Mouse (Mus musculus) ES-E14 (cell line): ENCODE results near the gene Rflna. TPM values are rescaled to one million over a fixed set of nuclear protein-coding genes. Genes with fewer than 3 reads are reported as not detected.

ENCODE experiments used
- DNase-seq: peaks from one replicate; pipeline ENCODE4 v3.0.0-alpha.2; 2013; ENCODE audit warnings: low read depth, low spot score
- H3K27ac ChIP-seq: 2 replicates; pipeline ENCODE4 v1.5.1; 2012; ENCODE audit warnings: low read depth, mild to moderate bottlenecking, low read length, moderate library complexity, mixed read lengths; ENCODE audit not compliant: poor library complexity, insufficient read depth, severe bottlenecking
- H3K36me3 ChIP-seq: 2 replicates; pipeline ENCODE4 v1.6.1; 2012; ENCODE audit warnings: mild to moderate bottlenecking, low read length, moderate library complexity, mixed read lengths; ENCODE audit not compliant: control insufficient read depth, poor library complexity, insufficient read depth, severe bottlenecking
- H3K4me1 ChIP-seq, 2 experiments: fragments of 150-350 bp in 1 of 2; sonication (generic) in 1 of 2; 2 replicates each; pipeline ENCODE4 v1.6.1; 2012; ENCODE audit warnings: low read length in 2 of 2, mild to moderate bottlenecking in 1 of 2, mixed read lengths in 1 of 2; ENCODE audit not compliant: control insufficient read depth in 2 of 2, insufficient read depth in 2 of 2, poor library complexity in 1 of 2
- H3K4me3 ChIP-seq, 2 experiments: fragments of 150-350 bp in 1 of 2; sonication (generic) in 1 of 2; 2 replicates each; pipeline ENCODE4 v1.5.1; 2012; ENCODE audit warnings: low read length in 2 of 2, low read depth in 1 of 2, mild to moderate bottlenecking in 1 of 2, mixed read lengths in 1 of 2; ENCODE audit not compliant: insufficient read depth in 1 of 2, poor library complexity in 1 of 2, severe bottlenecking in 1 of 2
- H3K9ac ChIP-seq: 2 replicates; pipeline ENCODE4 v1.6.1; 2012; ENCODE audit warnings: low read depth, mild to moderate bottlenecking, low read length, mixed read lengths; ENCODE audit not compliant: poor library complexity, insufficient read depth, severe bottlenecking
- H3K9me3 ChIP-seq: fragments of 150-350 bp; sonication (generic); 2 replicates; pipeline ENCODE4 v1.6.1; 2012; ENCODE audit warnings: low read depth, mild to moderate bottlenecking, low read length; ENCODE audit not compliant: control insufficient read depth, insufficient read depth
- CHD2 ChIP-seq: IDR thresholded peaks from 2 replicates; pipeline ENCODE4 v1.6.1; 2014; ENCODE audit warnings: mild to moderate bottlenecking, low read depth, low read length, inconsistent platforms
- HCFC1 ChIP-seq: IDR thresholded peaks from 2 replicates; pipeline ENCODE4 v1.6.1; 2012; ENCODE audit warnings: low read length, inconsistent platforms, borderline replicate concordance; ENCODE audit not compliant: insufficient read depth
- MAFK ChIP-seq: IDR thresholded peaks from 2 replicates; pipeline ENCODE4 v1.6.1; 2014; ENCODE audit warnings: mild to moderate bottlenecking, low read depth, low read length, inconsistent platforms; ENCODE audit not compliant: insufficient read depth
- ZC3H11A ChIP-seq: IDR thresholded peaks from 2 replicates; pipeline ENCODE4 v1.6.1; 2012; ENCODE audit warnings: low read depth, mild to moderate bottlenecking, inconsistent platforms, low read length, borderline replicate concordance
- ZNF384 ChIP-seq: IDR thresholded peaks from 2 replicates; pipeline ENCODE4 v1.6.1; 2012; ENCODE audit warnings: low read depth, low read length, inconsistent platforms
- in situ Hi-C, 2 experiments: fragments of 600-800 bp; cut with MboI; formaldehyde crosslinking; loops; one replicate each; pipeline ENCODE4 v1.15.1; 2025; ENCODE audit warnings: low sequenced_read_pairs in 2 of 2, inconsistent platforms in 1 of 2; ENCODE audit not compliant: unreplicated experiment in 2 of 2
- total RNA-seq: library from RNA; depleted of rRNA; stranded (reverse); fragments of 300-350 nt; gene quantifications from 2 replicates; pipeline ENCODE4 v1.2.3, GENCODE M21; 2012

Rflna gene
- total RNA-seq, 1 experiment: 1.5 TPM

DNA sequence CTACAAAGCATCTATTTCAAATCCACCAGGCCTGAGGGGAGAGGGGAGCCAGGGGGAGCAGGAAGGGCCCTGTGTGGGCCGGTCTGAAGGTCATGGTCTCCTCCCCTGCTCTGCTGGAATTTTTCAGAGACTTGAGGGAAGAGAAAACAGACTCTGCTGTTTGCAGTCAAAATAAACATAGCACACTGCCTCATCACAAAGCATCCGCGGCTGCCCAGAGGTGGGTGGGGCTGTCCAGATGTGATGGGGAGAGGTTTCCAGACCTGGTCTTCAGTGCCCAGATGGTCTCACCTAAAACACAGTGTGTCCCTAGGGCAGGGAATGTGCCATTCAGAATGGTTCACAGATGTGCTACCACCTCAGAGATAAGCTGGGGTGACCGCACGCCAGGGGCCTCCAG, 43.4 kb downstream of the Rflna start:
- DNase-seq: no peak
- in situ Hi-C loops: no loop called here
- Histone ChIP-seq H3K9ac (no peak overlapping the region), H3K4me3 (no peak overlapping the region), H3K27ac (no peak overlapping the region), H3K4me1 (no peaks in the 10 kb centered on the region), H3K36me3 (peaks cover 46% of the 10 kb centered on the region), H3K9me3 (no peaks in the 10 kb centered on the region)
- TF ChIP-seq ZNF384 (no peak), ZC3H11A (no peak), CHD2 (no peak), MAFK (no peak), HCFC1 (no peak)

DNA sequence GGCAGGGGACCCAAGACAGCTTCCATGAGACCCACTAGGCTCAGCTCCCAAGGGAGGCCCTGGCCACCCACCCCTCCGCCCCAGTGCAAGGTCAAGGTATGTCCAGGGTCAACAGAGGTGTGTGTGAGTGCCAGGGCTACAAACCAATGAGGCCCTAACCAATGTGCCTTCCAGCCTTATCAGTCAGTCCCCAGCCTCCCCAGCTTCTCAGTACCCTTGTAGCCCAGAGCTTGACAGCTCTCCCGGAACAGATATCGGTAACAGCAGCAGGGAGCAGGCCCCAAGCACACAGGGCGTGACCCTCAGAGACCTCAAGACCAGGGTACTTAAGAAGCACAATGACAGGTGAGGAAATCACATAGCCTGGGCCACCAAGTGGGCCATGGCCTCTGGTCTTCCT, 46.5 kb downstream of the Rflna start:
- H3K4me3 ChIP-seq: no peak overlapping the region
- H3K27ac ChIP-seq: no peak overlapping the region
- in situ Hi-C loops: no loop called here
- TF ChIP-seq CHD2: no peak
- TF ChIP-seq ZC3H11A: no peak
- TF ChIP-seq MAFK: no peak
- no peak for TF ChIP-seq ZNF384
- no peak for TF ChIP-seq HCFC1
- no peaks in the 10 kb centered on the region for H3K9me3 ChIP-seq
- DNase-seq: no peak
- no peak overlapping the region for H3K9ac ChIP-seq
- peaks cover 0 to 3% of the 10 kb centered on the region in 2 experiments; a peak in 1 of 4 replicates for H3K4me1 ChIP-seq
- peaks cover 47% of the 10 kb centered on the region for H3K36me3 ChIP-seq

DNA sequence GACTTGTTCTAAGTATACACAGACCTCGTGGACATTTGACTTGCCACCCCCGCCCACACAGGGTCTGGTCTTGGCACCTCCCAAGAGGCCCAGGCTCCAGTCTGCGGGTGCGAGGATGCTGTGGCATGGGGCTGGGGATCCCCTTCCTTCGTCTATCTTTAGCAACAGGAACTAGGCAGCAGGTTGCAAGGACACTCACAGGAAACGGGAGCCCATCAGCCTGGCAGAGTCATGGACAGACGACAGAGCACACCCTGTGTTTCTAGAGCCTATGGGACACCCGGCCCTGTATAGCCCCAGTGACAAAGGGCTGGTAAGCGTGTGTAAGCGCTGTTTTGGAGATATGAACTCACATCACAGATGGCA, 49.2 kb downstream of the Rflna start:
- DNase-seq: no peak
- peaks cover 47% of the 10 kb centered on the region for H3K36me3 ChIP-seq
- H3K9ac ChIP-seq: no peak overlapping the region
- H3K9me3 ChIP-seq: no peaks in the 10 kb centered on the region
- in situ Hi-C loops: no loop called here
- TF ChIP-seq HCFC1: no peak
- TF ChIP-seq CHD2: no peak
- TF ChIP-seq ZC3H11A: no peak
- no peak for TF ChIP-seq ZNF384
- TF ChIP-seq MAFK: no peak
- H3K4me3 ChIP-seq: no peak overlapping the region
- H3K27ac ChIP-seq: no peak overlapping the region
- peaks cover 5 to 19% of the 10 kb centered on the region in 2 experiments for H3K4me1 ChIP-seq

DNA sequence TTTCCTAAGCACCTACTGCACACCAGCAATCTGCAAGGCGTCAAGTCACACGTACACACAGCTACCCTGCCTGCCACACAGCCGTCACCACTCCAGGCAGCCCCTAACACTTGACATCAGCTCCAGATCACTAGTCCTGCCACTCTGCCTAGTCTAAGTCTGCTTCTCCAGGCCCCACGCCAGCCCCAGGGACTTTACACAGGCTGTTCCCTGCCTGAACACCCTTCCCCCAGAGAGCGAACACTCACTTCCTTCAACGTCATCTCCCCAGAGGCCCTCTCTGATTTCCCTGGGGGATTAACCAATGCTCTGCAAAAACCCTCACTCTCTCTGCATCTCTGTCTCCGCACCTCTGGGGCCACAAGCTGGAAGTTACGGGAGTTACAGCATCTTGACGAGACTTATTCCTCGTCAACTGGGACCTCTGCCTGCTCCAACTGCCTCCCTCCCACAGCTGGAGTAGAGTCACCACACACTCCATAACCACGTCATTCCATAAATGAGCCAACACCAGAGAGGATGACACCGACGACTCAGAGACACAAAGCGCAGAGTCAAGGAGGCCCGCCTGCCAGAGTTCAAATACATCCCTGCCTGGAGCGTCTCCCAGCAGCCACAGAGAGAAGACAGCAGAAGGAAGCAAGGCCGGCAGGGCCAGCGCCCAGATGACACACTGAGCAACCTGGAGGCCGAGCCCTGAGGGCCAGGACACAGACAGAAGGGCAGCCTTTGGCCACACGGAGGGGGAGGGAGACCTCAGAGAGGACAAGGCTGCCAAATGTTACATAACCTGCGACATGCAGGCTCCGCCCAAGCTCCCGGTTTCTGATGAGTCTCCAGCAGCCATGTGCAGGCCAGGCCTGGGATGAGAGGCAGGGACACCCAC, 49.8 kb downstream of the Rflna start:
- DNase-seq: no peak
- in situ Hi-C loops: no loop called here
- Histone ChIP-seq H3K9ac (no peak overlapping the region), H3K27ac (no peak overlapping the region), H3K36me3 (peaks cover 41% of the 10 kb centered on the region), H3K4me1 (peaks cover 5 to 25% of the 10 kb centered on the region in 2 experiments), H3K4me3 (no peak overlapping the region), H3K9me3 (no peaks in the 10 kb centered on the region)
- TF ChIP-seq ZC3H11A (no peak), HCFC1 (no peak), MAFK (no peak), ZNF384 (no peak), CHD2 (no peak)

DNA sequence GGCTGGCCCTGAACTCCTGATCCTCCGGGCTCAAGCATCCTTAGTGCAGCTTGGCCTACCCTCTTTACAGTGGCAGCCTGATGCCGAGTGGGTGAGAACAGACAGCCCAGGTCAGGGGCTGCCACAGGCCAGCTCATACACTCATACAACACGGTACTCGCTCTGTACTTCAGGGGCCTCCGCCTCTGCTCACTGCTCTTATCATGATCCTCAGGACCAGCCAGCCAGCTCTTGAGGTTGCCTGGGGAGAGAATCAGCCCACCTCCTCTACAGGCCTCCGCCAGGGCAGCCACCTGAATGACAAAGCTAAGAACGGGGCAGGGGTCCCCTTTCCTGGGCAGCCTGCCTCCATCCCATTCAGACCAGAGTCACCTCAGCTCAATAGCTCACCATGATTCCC, 50.6 kb downstream of the Rflna start:
- Histone ChIP-seq H3K9ac (no peak overlapping the region), H3K9me3 (no peaks in the 10 kb centered on the region), H3K4me1 (peaks cover 5 to 29% of the 10 kb centered on the region in 2 experiments), H3K4me3 (no peak overlapping the region), H3K36me3 (peaks cover 35% of the 10 kb centered on the region; the same call in 1 of the 2 replicates), H3K27ac (no peak overlapping the region)
- no peak for TF ChIP-seq ZNF384
- no peak for DNase-seq
- in situ Hi-C loops: no loop called here
